Mouse (Mus musculus) hindbrain, embryonic 13.5 days (tissue): ENCODE data around the gene Piwil4. TPM values are rescaled to one million over a fixed set of nuclear protein-coding genes. Genes with fewer than 3 reads are reported as not detected.
"Not testable (repeated sequence)": the region's sequence is repeated elsewhere in the genome, so short reads cannot be mapped to it uniquely, and the experiment has no call there.

ENCODE experiments used
- ATAC-seq: fragments of 200-750 bp; cut with Nextera tagmentation; 2 replicates; pipeline ENCODE4 v1.8.0; 2017; ENCODE audit warnings: moderate TSS enrichment; ENCODE audit not compliant: low FRiP score
- H3K27ac ChIP-seq: fragments of 300-500 bp; sonication (generic); 2 replicates; pipeline ENCODE4 v1.5.1; 2015; ENCODE audit warnings: inconsistent platforms, mild to moderate bottlenecking, moderate library complexity
- H3K27me3 ChIP-seq: fragments of 300-500 bp; sonication (generic); 2 replicates; pipeline ENCODE4 v1.6.1; 2015; ENCODE audit warnings: mild to moderate bottlenecking, inconsistent platforms
- H3K36me3 ChIP-seq: fragments of 300-500 bp; sonication (generic); 2 replicates; pipeline ENCODE4 v1.6.1; 2015; ENCODE audit warnings: mild to moderate bottlenecking, inconsistent platforms
- H3K4me1 ChIP-seq: fragments of 300-500 bp; sonication (generic); replicated peaks from 2 replicates; pipeline ENCODE4 v1.6.1; 2015; ENCODE audit warnings: inconsistent platforms
- H3K4me2 ChIP-seq: fragments of 300-500 bp; sonication (generic); 2 replicates; pipeline ENCODE4 v1.6.1; 2015; ENCODE audit warnings: inconsistent platforms, mild to moderate bottlenecking, moderate library complexity
- H3K4me3 ChIP-seq: fragments of 300-500 bp; sonication (generic); 2 replicates; pipeline ENCODE4 v1.5.1; 2015; ENCODE audit warnings: mild to moderate bottlenecking, inconsistent platforms
- H3K9ac ChIP-seq: fragments of 300-500 bp; sonication (generic); 2 replicates; pipeline ENCODE4 v1.6.1; 2015; ENCODE audit warnings: mild to moderate bottlenecking, inconsistent platforms
- H3K9me3 ChIP-seq: fragments of 300-500 bp; sonication (generic); 2 replicates; pipeline ENCODE4 v1.6.1; 2016; ENCODE audit warnings: inconsistent platforms
- WGBS: fragments of 180-500 bp; shearing (Covaris S2); methylation state at CpG from one replicate; pipeline ENCODE4 v1.1.7; 2015; 5-methylcytosine and 5-hydroxymethylcytosine counted together
- polyA plus RNA-seq: library from polyadenylated mRNA; unstranded; fragments of >200 nt; fragmentation: Nextera tagmentation; extraction: Ambion mirVana; gene quantifications from 2 replicates; pipeline ENCODE4 v1.2.1, GENCODE M21; 2015

The Piwil4 gene
- polyA plus RNA-seq, 1 experiment from 2014 or later: 0.30 TPM

GRCm38 (mm10) chr9:14682741-14683140 is 57.8 kb downstream of the Piwil4 start:
- H3K4me2 ChIP-seq: no peak overlapping the region
- H3K4me1 ChIP-seq: no peaks in the 10 kb centered on the region
- no peak for ATAC-seq
- no peaks in the 10 kb centered on the region for H3K36me3 ChIP-seq
- no peak overlapping the region for H3K27ac ChIP-seq
- H3K27me3 ChIP-seq: no peaks in the 10 kb centered on the region
- H3K9ac ChIP-seq: no peak overlapping the region
- H3K9me3 ChIP-seq: no peaks in the 10 kb centered on the region
- no peak overlapping the region for H3K4me3 ChIP-seq

GRCm38 (mm10) chr9:14680584-14680983 is 59.9 kb downstream of the Piwil4 start:
- no peaks in the 10 kb centered on the region for H3K9me3 ChIP-seq
- H3K9ac ChIP-seq: no peak overlapping the region
- no peaks in the 10 kb centered on the region for H3K27me3 ChIP-seq
- no peaks in the 10 kb centered on the region for H3K36me3 ChIP-seq
- H3K4me1 ChIP-seq: 0 out of 2 replicates have a peak, but pooled peaks cover 3% of the 10 kb centered on the region
- H3K4me3 ChIP-seq: no peak overlapping the region
- no peak for ATAC-seq
- WGBS: 46% methylated on average over 2 of the region's 2 CpGs
- H3K27ac ChIP-seq: no peak overlapping the region
- H3K4me2 ChIP-seq: no peak overlapping the region

- H3K9me3 ChIP-seq: no peaks in the 10 kb centered on the region
- H3K27ac ChIP-seq: no peak overlapping the region
- H3K4me3 ChIP-seq: no peak overlapping the region
- WGBS: 59% methylated on average over 9 of the region's 9 CpGs
- no peak overlapping the region for H3K4me2 ChIP-seq
- H3K27me3 ChIP-seq: no peaks in the 10 kb centered on the region
- no peak overlapping the region for H3K9ac ChIP-seq
- no peak for ATAC-seq
- H3K36me3 ChIP-seq: no peaks in the 10 kb centered on the region
- H3K4me1 ChIP-seq: 0 out of 2 replicates have a peak, but pooled peaks cover 3% of the 10 kb centered on the region
Measured at GRCm38 (mm10) chr9:14675707-14676691, 64.5 kb downstream of the Piwil4 start.

- Histone ChIP-seq H3K9ac (no peak overlapping the region), H3K9me3 (no peaks in the 10 kb centered on the region), H3K27ac (no peak overlapping the region), H3K4me2 (no peak overlapping the region), H3K4me1 (0 out of 2 replicates have a peak, but pooled peaks cover 3% of the 10 kb centered on the region), H3K4me3 (no peak overlapping the region), H3K27me3 (no peaks in the 10 kb centered on the region), H3K36me3 (no peaks in the 10 kb centered on the region)
- no peak for ATAC-seq
- 94% methylated on average over 8 of the region's 8 CpGs for WGBS
Measured at GRCm38 (mm10) chr9:14674506-14674905, 66.0 kb downstream of the Piwil4 start.

- 82% methylated on average over 4 of the region's 4 CpGs for WGBS
- no peak overlapping the region for H3K4me2 ChIP-seq
- no peak overlapping the region for H3K4me3 ChIP-seq
- H3K27ac ChIP-seq: no peak overlapping the region
- no peak overlapping the region for H3K9ac ChIP-seq
- H3K4me1 ChIP-seq: 0 out of 2 replicates have a peak, but pooled peaks cover 3% of the 10 kb centered on the region
- H3K9me3 ChIP-seq: no peaks in the 10 kb centered on the region
- no peaks in the 10 kb centered on the region for H3K27me3 ChIP-seq
- H3K36me3 ChIP-seq: no peaks in the 10 kb centered on the region
- ATAC-seq: no peak
Measured at GRCm38 (mm10) chr9:14673109-14673508, 67.4 kb downstream of the Piwil4 start.

- WGBS: 36% methylated on average over 5 of the region's 5 CpGs
- not testable (repeated sequence) for H3K4me3 ChIP-seq
Measured at GRCm38 (mm10) chr9:14671965-14672364, 68.6 kb downstream of the Piwil4 start.

GRCm38 (mm10) chr9:14668382-14668781 is 72.2 kb downstream of the Piwil4 start:
- Histone ChIP-seq H3K4me1 (no peaks in the 10 kb centered on the region), H3K9me3 (no peaks in the 10 kb centered on the region), H3K9ac (no peak overlapping the region), H3K27me3 (no peaks in the 10 kb centered on the region), H3K27ac (no peak overlapping the region), H3K4me3 (no peak overlapping the region), H3K4me2 (no peak overlapping the region), H3K36me3 (no peaks in the 10 kb centered on the region)
- WGBS: 89% methylated on average over 3 of the region's 3 CpGs
- no peak for ATAC-seq

More at GRCm38 (mm10) chr9:14671965-14672364, 68.6 kb downstream of the Piwil4 start:
- H3K27ac ChIP-seq, H3K4me1 ChIP-seq, H3K4me2 ChIP-seq, H3K36me3 ChIP-seq, H3K9ac ChIP-seq, H3K27me3 ChIP-seq, ATAC-seq, H3K9me3 ChIP-seq: not testable (repeated sequence)

GRCm38 (mm10) chr9:14666071-14666470 is 74.5 kb downstream of the Piwil4 start:
- no peak overlapping the region for H3K9ac ChIP-seq
- H3K4me3 ChIP-seq: no peak overlapping the region
- H3K36me3 ChIP-seq: no peaks in the 10 kb centered on the region
- WGBS: 87% methylated on average over 3 of the region's 3 CpGs
- H3K9me3 ChIP-seq: no peaks in the 10 kb centered on the region
- H3K27me3 ChIP-seq: no peaks in the 10 kb centered on the region
- H3K4me1 ChIP-seq: no peaks in the 10 kb centered on the region
- H3K27ac ChIP-seq: no peak overlapping the region
- no peak overlapping the region for H3K4me2 ChIP-seq
- ATAC-seq: no peak

GRCm38 (mm10) chr9:14663591-14663990 is 76.9 kb downstream of the Piwil4 start:
- Histone ChIP-seq H3K36me3 (no peaks in the 10 kb centered on the region), H3K9ac (no peak overlapping the region), H3K27ac (no peak overlapping the region), H3K27me3 (no peaks in the 10 kb centered on the region), H3K9me3 (no peaks in the 10 kb centered on the region), H3K4me2 (no peak overlapping the region), H3K4me3 (no peak overlapping the region), H3K4me1 (no peaks in the 10 kb centered on the region)
- WGBS: 92% methylated on average over 2 of the region's 2 CpGs
- ATAC-seq: no peak

GRCm38 (mm10) chr9:14662876-14663275 is 77.7 kb downstream of the Piwil4 start:
- Histone ChIP-seq H3K27me3 (no peaks in the 10 kb centered on the region), H3K27ac (no peak overlapping the region), H3K4me3 (no peak overlapping the region), H3K4me1 (no peaks in the 10 kb centered on the region), H3K36me3 (no peaks in the 10 kb centered on the region), H3K9ac (no peak overlapping the region), H3K4me2 (no peak overlapping the region), H3K9me3 (no peaks in the 10 kb centered on the region)
- 76% methylated on average over 7 of the region's 7 CpGs for WGBS
- no peak for ATAC-seq

- 87% methylated on average over 9 of the region's 9 CpGs for WGBS
- H3K4me1 ChIP-seq: no peaks in the 10 kb centered on the region
- H3K9me3 ChIP-seq: no peaks in the 10 kb centered on the region
- no peak overlapping the region for H3K27ac ChIP-seq
- no peaks in the 10 kb centered on the region for H3K36me3 ChIP-seq
- H3K9ac ChIP-seq: no peak overlapping the region
- H3K4me2 ChIP-seq: no peak overlapping the region
- ATAC-seq: no peak
- no peak overlapping the region for H3K4me3 ChIP-seq
- H3K27me3 ChIP-seq: no peaks in the 10 kb centered on the region
Measured at GRCm38 (mm10) chr9:14662138-14662537, 78.4 kb downstream of the Piwil4 start.

GRCm38 (mm10) chr9:14657926-14658325 is 82.6 kb downstream of the Piwil4 start:
- no peaks in the 10 kb centered on the region for H3K4me1 ChIP-seq
- H3K4me3 ChIP-seq: no peak overlapping the region
- H3K4me2 ChIP-seq: no peak overlapping the region
- no peaks in the 10 kb centered on the region for H3K27me3 ChIP-seq
- H3K9me3 ChIP-seq: no peaks in the 10 kb centered on the region
- no peaks in the 10 kb centered on the region for H3K36me3 ChIP-seq
- no peak overlapping the region for H3K9ac ChIP-seq
- H3K27ac ChIP-seq: no peak overlapping the region
- no peak for ATAC-seq
- 56% methylated on average over 2 of the region's 2 CpGs for WGBS

GRCm38 (mm10) chr9:14654010-14654409 is 86.5 kb downstream of the Piwil4 start:
- Histone ChIP-seq H3K9me3 (no peaks in the 10 kb centered on the region), H3K27me3 (no peaks in the 10 kb centered on the region), H3K36me3 (no peaks in the 10 kb centered on the region), H3K27ac (no peak overlapping the region), H3K4me2 (no peak overlapping the region), H3K4me1 (no peaks in the 10 kb centered on the region), H3K4me3 (no peak overlapping the region), H3K9ac (no peak overlapping the region)
- WGBS: 79% methylated on average over 2 of the region's 2 CpGs
- ATAC-seq: no peak
